Mouse (Mus musculus) G1E (cell line): Measurements from ENCODE around the gene Map2k3.

Experiments used
- CTCF ChIP-seq: IDR thresholded peaks from 2 replicates; pipeline ENCODE4 v1.5.1; 2012; ENCODE audit warnings: low read depth, low read length, inconsistent platforms, mixed read lengths
- GATA1 ChIP-seq: IDR thresholded peaks from 2 replicates; pipeline ENCODE4 v1.6.1; 2012; ENCODE audit warnings: borderline replicate concordance, low read length, inconsistent platforms, mixed read lengths
- POLR2AphosphoS5 ChIP-seq: IDR thresholded peaks from 2 replicates; pipeline ENCODE4 v1.6.1; 2012; ENCODE audit warnings: low read depth, low read length, inconsistent platforms; ENCODE audit not compliant: insufficient replicate concordance

DNA sequence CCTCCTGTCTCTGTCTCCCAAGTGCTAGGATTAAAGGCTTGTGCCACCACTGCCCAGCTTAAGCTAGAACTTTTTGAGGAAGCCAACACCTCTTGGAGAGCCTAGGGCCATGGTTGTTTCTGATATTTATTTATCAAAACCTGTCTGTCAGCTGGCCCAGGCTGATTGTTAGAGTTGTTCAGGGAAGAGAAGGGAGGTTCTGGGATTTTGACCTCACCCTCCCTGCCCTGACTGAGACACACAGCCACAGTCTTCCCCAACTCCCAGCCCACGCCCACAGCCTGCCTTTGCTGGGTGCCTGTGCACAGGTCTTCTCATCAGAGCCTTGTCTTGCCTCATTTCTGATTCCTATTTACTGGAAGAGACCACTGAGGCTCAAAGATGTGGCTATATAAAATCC is 9.6 kb upstream of the Map2k3 start:
- TF ChIP-seq CTCF, result no peak
- no peak for TF ChIP-seq GATA1
- TF ChIP-seq POLR2AphosphoS5, result no peak
